In the genomic region with DNA sequence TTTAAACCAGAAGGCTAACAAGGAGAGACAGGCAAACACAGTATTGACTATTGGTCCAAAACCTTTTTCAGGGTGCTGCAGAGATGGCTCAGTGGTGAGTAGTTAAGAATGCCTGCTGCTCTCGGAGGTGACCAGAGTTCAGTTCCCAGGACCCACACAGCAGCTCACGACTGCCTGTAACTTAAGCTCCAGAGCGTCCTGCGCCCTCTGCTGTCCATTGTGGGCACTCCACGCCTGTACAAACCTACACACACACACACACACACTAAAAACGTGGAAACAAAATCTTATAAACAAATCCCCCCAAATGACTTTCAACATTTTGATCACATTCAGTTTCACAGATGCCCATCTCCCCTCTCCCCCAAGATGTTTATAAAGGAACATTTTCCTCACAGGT, we compare ENCODE assay signal across 1 mouse cellular context.
TF ChIP-seq lines count a peak whose summit lies in the region.

No protein-coding gene starts in this region.

TF ChIP-seq in CH12.LX, 34 proteins besides CTCF, POLR2A, EP300 and RAD21:
- TF ChIP-seq MYC (IDR thresholded peaks at IDR 0.05; ENCODE audit: low read depth, low read length), result no peak
- TF ChIP-seq MAX (IDR thresholded peaks at IDR 0.05; ENCODE audit: low read length), result no peak
- peak; percentile 33 for TF ChIP-seq SMC3 (IDR thresholded peaks at IDR 0.05; ENCODE audit: low read depth, low read length)
- TF ChIP-seq UBTF (IDR thresholded peaks at IDR 0.05; ENCODE audit: low read depth, low read length), result no peak
- TF ChIP-seq TBP (conservative IDR thresholded peaks at IDR 0.05; ENCODE audit: low read depth, low read length), result no peak
- no peak for TF ChIP-seq E2F4 (IDR thresholded peaks at IDR 0.05; ENCODE audit: insufficient replicate concordance, low read depth, low read length)
- no peak for TF ChIP-seq ETS1 (conservative IDR thresholded peaks at IDR 0.05; ENCODE audit: low read depth, low read length)
